Mouse (Mus musculus): ENCODE measurements around the gene Crmp1. TPM values are rescaled to one million over a fixed set of nuclear protein-coding genes. Genes with fewer than 3 reads are reported as not detected.

Crmp1 gene
- polyA plus RNA-seq, 2 experiments, result 9.3 to 15.3 TPM

GRCm38 (mm10) chr5:37222316-37222715, 19.4 kb upstream of the Crmp1 start:
- ATAC-seq (ENCODE audit: low FRiP score, low read depth), result no peak
- Histone ChIP-seq H3K27me3 (ENCODE audit: control insufficient read depth, insufficient read depth, low read length) (no peaks in the 10 kb centered on the region), H3K36me3 (ENCODE audit: control insufficient read depth, insufficient read depth, low read length) (no peaks in the 10 kb centered on the region), H3K9me3 (ENCODE audit: control insufficient read depth, low read length) (no peaks in the 10 kb centered on the region), H3K27ac (replicated peaks; ENCODE audit: low read depth, low read length) (no peak overlapping the region), H3K4me1 (ENCODE audit: control insufficient read depth, insufficient read depth, low read length) (no peaks in the 10 kb centered on the region), H3K4me3 (replicated peaks; ENCODE audit: low read length) (no peak overlapping the region), H3K4me2 (replicated peaks; ENCODE audit: low read depth, low read length, severe bottlenecking) (no peak overlapping the region), H3K9ac (ENCODE audit: low read depth, low read length, severe bottlenecking) (no peak overlapping the region)
- DNase-seq (ENCODE audit: low spot score), result no peak
- WGBS, result 46% methylated on average over 8 of the region's 8 CpGs
- TF ChIP-seq POLR2A (IDR thresholded peaks at IDR 0.05; ENCODE audit: borderline replicate concordance, extremely low read depth, insufficient read depth, insufficient read length), result no peak

DNA sequence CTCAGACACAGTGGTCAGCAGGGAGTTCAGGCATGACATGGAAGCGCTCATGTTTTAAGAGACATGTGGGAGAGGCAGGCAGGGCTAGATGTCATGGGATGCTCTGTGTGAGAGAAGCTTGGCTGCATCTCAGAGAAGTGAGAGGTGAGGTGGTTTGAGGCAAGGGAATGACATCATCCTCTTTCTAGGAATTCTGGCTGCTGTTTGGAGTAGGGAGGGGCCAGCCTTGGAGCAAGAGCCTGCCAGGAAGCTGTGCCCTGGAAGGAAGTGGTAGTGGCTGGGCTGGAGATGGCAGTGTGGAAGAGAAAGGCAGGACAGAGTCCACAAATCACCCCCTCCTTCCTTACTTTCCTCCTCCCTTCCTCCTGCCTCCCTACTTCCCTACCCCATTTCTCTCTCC, 16.0 kb upstream of the Crmp1 start:
- DNase-seq (ENCODE audit: low spot score), result no peak
- H3K4me3 ChIP-seq (replicated peaks; ENCODE audit: low read length), result no peak overlapping the region
- no peak overlapping the region for H3K27ac ChIP-seq (replicated peaks; ENCODE audit: low read depth, low read length)
- ATAC-seq (ENCODE audit: low FRiP score, low read depth), result no peak
- no peak for TF ChIP-seq POLR2A (IDR thresholded peaks at IDR 0.05; ENCODE audit: borderline replicate concordance, extremely low read depth, insufficient read depth, insufficient read length)
- no peak overlapping the region for H3K9ac ChIP-seq (ENCODE audit: low read depth, low read length, severe bottlenecking)
- H3K4me1 ChIP-seq (ENCODE audit: control insufficient read depth, insufficient read depth, low read length), result no peaks in the 10 kb centered on the region
- no peaks in the 10 kb centered on the region for H3K27me3 ChIP-seq (ENCODE audit: control insufficient read depth, insufficient read depth, low read length)
- no peak overlapping the region for H3K4me2 ChIP-seq (replicated peaks; ENCODE audit: low read depth, low read length, severe bottlenecking)
- 89% methylated on average over 1 of the region's 1 CpGs for WGBS
- no peaks in the 10 kb centered on the region for H3K36me3 ChIP-seq (ENCODE audit: control insufficient read depth, insufficient read depth, low read length)
- no peaks in the 10 kb centered on the region for H3K9me3 ChIP-seq (ENCODE audit: control insufficient read depth, low read length)

DNA sequence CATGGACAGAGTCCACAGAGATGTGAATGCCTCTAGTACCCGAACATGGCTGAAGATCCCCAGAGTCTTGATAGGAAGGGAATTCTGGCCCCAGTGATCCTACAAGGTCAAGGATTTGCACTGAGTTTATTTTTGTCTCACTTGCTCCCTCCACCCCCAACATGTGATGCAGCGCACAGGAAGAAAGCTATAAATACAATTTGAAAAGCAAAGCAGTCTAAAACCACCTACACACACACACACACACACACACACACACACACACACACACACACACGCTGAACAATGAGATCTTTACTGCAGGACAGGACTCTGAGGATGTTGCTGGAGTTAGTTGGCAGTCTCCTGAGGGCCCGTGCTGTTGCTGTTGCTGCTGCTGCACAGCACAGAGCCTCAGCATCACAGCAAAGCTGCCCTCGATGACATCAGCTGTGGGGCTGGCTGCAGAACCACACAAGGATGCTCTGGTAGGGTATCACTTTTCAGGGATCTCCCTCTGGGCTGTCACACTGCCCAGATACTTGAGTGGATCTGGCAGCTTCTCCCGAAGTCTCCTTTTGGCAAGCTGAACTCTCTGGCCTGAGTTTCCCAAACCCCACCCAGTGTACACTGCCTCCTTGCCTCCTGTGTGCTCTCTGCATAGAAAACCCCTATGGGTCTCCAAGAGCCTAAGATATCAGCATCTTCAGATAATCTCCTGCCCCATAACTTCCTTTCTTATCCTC, 13.6 kb upstream of the Crmp1 start:
- no peak for TF ChIP-seq POLR2A (IDR thresholded peaks at IDR 0.05; ENCODE audit: borderline replicate concordance, extremely low read depth, insufficient read depth, insufficient read length)
- H3K27me3 ChIP-seq (ENCODE audit: control insufficient read depth, insufficient read depth, low read length), result no peaks in the 10 kb centered on the region
- H3K9me3 ChIP-seq (ENCODE audit: control insufficient read depth, low read length), result no peaks in the 10 kb centered on the region
- H3K36me3 ChIP-seq (ENCODE audit: control insufficient read depth, insufficient read depth, low read length), result no peaks in the 10 kb centered on the region
- H3K4me2 ChIP-seq (replicated peaks; ENCODE audit: low read depth, low read length, severe bottlenecking), result no peak overlapping the region
- ATAC-seq (ENCODE audit: low FRiP score, low read depth), result no peak
- DNase-seq (ENCODE audit: low spot score), result no peak
- H3K27ac ChIP-seq (replicated peaks; ENCODE audit: low read depth, low read length), result no peak overlapping the region
- no peak overlapping the region for H3K9ac ChIP-seq (ENCODE audit: low read depth, low read length, severe bottlenecking)
- no peak overlapping the region for H3K4me3 ChIP-seq (replicated peaks; ENCODE audit: low read length)
- WGBS, result 61% methylated on average over 6 of the region's 6 CpGs
- no peaks in the 10 kb centered on the region for H3K4me1 ChIP-seq (ENCODE audit: control insufficient read depth, insufficient read depth, low read length)

GRCm38 (mm10) chr5:37228894-37229293, 12.8 kb upstream of the Crmp1 start:
- DNase-seq (ENCODE audit: low spot score), result no peak
- TF ChIP-seq POLR2A (IDR thresholded peaks at IDR 0.05; ENCODE audit: borderline replicate concordance, extremely low read depth, insufficient read depth, insufficient read length), result no peak
- H3K27ac ChIP-seq (replicated peaks; ENCODE audit: low read depth, low read length), result no peak overlapping the region
- no peaks in the 10 kb centered on the region for H3K36me3 ChIP-seq (ENCODE audit: control insufficient read depth, insufficient read depth, low read length)
- no peak for ATAC-seq (ENCODE audit: low FRiP score, low read depth)
- WGBS, result 54% methylated on average over 7 of the region's 7 CpGs
- no peak overlapping the region for H3K4me2 ChIP-seq (replicated peaks; ENCODE audit: low read depth, low read length, severe bottlenecking)
- H3K9me3 ChIP-seq (ENCODE audit: control insufficient read depth, low read length), result no peaks in the 10 kb centered on the region
- H3K4me1 ChIP-seq (ENCODE audit: control insufficient read depth, insufficient read depth, low read length), result no peaks in the 10 kb centered on the region
- no peak overlapping the region for H3K4me3 ChIP-seq (replicated peaks; ENCODE audit: low read length)
- no peak overlapping the region for H3K9ac ChIP-seq (ENCODE audit: low read depth, low read length, severe bottlenecking)
- no peaks in the 10 kb centered on the region for H3K27me3 ChIP-seq (ENCODE audit: control insufficient read depth, insufficient read depth, low read length)

DNA sequence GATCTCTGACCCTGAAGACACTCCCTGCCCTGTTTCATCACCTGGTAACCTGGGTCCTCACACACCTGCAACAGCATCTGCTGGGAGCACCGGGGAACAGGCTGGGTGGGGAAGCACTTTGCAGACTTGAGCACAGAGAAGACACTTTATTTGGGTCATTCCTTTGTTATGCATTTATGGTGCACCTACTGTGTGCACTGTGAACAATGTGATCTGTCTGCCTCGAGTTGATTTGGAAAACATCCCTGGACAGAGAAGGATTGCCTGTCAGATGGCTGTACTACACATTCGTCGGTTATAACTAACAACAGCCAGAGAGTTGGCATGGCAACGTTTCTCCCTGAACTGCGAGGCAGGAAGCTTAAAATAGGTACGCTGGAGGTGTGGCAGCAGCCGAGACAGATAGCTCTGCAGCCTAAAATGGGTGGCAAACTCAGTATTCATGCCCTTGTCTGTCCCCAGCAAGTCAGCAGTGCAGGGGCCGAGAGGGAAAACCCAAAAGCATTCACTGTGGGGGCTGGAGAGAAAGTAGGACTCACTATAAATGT, 8.7 kb upstream of the Crmp1 start:
- Histone ChIP-seq H3K27ac (replicated peaks; ENCODE audit: low read depth, low read length) (no peak overlapping the region), H3K4me3 (replicated peaks; ENCODE audit: low read length) (no peak overlapping the region), H3K4me1 (ENCODE audit: control insufficient read depth, insufficient read depth, low read length) (no peaks in the 10 kb centered on the region), H3K36me3 (ENCODE audit: control insufficient read depth, insufficient read depth, low read length) (no peaks in the 10 kb centered on the region), H3K27me3 (ENCODE audit: control insufficient read depth, insufficient read depth, low read length) (no peaks in the 10 kb centered on the region), H3K9ac (ENCODE audit: low read depth, low read length, severe bottlenecking) (no peak overlapping the region), H3K4me2 (replicated peaks; ENCODE audit: low read depth, low read length, severe bottlenecking) (no peak overlapping the region), H3K9me3 (ENCODE audit: control insufficient read depth, low read length) (no peaks in the 10 kb centered on the region)
- TF ChIP-seq POLR2A (IDR thresholded peaks at IDR 0.05; ENCODE audit: borderline replicate concordance, extremely low read depth, insufficient read depth, insufficient read length), result no peak
- WGBS, result 41% methylated on average over 9 of the region's 9 CpGs
- DNase-seq (ENCODE audit: low spot score) (no peak), ATAC-seq (ENCODE audit: low FRiP score, low read depth) (no peak)
